Mouse (Mus musculus): ENCODE data around the gene Clcn1.

Gene Clcn1

GRCm38 (mm10) chr6:42350021-42350967, 63.8 kb downstream of the Clcn1 start:
- no peak for DNase-seq (ENCODE audit: extremely low spot score, low spot score)

- DNase-seq (ENCODE audit: extremely low spot score, low spot score), result no peak
Observed at GRCm38 (mm10) chr6:42350968-42351775, 64.7 kb downstream of the Clcn1 start.

- DNase-seq (ENCODE audit: extremely low spot score, low spot score), result no peak
Observed at GRCm38 (mm10) chr6:42351776-42352485, 65.4 kb downstream of the Clcn1 start.

- no peak for DNase-seq (ENCODE audit: extremely low spot score, low spot score)
Observed at GRCm38 (mm10) chr6:42352486-42352846, 66.0 kb downstream of the Clcn1 start.

- DNase-seq (ENCODE audit: extremely low spot score, low spot score), result no peak
Observed at GRCm38 (mm10) chr6:42353180-42353579, 66.7 kb downstream of the Clcn1 start.

GRCm38 (mm10) chr6:42354076-42355019, 67.9 kb downstream of the Clcn1 start:
- no peak for DNase-seq (ENCODE audit: extremely low spot score, low spot score)

GRCm38 (mm10) chr6:42355366-42355765, 68.9 kb downstream of the Clcn1 start:
- no peak for DNase-seq (ENCODE audit: extremely low spot score, low spot score)

- DNase-seq (ENCODE audit: extremely low spot score, low spot score), result no peak
Observed at GRCm38 (mm10) chr6:42355794-42356600, 69.5 kb downstream of the Clcn1 start.

- no peak for DNase-seq (ENCODE audit: extremely low spot score, low spot score)
Observed at GRCm38 (mm10) chr6:42356913-42357312, 70.4 kb downstream of the Clcn1 start.

- DNase-seq (ENCODE audit: extremely low spot score, low spot score), result no peak
Observed at GRCm38 (mm10) chr6:42357901-42358300, 71.4 kb downstream of the Clcn1 start.

- DNase-seq (ENCODE audit: extremely low spot score, low spot score), result no peak
Observed at GRCm38 (mm10) chr6:42358901-42359300, 72.4 kb downstream of the Clcn1 start.

GRCm38 (mm10) chr6:42359364-42360147, 73.1 kb downstream of the Clcn1 start:
- DNase-seq (ENCODE audit: extremely low spot score, low spot score), result no peak

GRCm38 (mm10) chr6:42360231-42360840, 73.9 kb downstream of the Clcn1 start:
- no peak for DNase-seq (ENCODE audit: extremely low spot score, low spot score)

GRCm38 (mm10) chr6:42361041-42361895, 74.8 kb downstream of the Clcn1 start:
- no peak for DNase-seq (ENCODE audit: extremely low spot score, low spot score)

GRCm38 (mm10) chr6:42362074-42362473, 75.6 kb downstream of the Clcn1 start:
- DNase-seq (ENCODE audit: extremely low spot score, low spot score), result no peak

GRCm38 (mm10) chr6:42362497-42362896, 76.0 kb downstream of the Clcn1 start:
- DNase-seq (ENCODE audit: extremely low spot score, low spot score), result no peak

GRCm38 (mm10) chr6:42362974-42363373, 76.5 kb downstream of the Clcn1 start:
- DNase-seq (ENCODE audit: extremely low spot score, low spot score), result no peak

- no peak for DNase-seq (ENCODE audit: extremely low spot score, low spot score)
Observed at GRCm38 (mm10) chr6:42364066-42364465, 77.6 kb downstream of the Clcn1 start.

Measured in neural tube, embryonic 10.5 days (tissue).